Mouse (Mus musculus): ENCODE results near the gene Pkdrej.

The Pkdrej gene

DNA sequence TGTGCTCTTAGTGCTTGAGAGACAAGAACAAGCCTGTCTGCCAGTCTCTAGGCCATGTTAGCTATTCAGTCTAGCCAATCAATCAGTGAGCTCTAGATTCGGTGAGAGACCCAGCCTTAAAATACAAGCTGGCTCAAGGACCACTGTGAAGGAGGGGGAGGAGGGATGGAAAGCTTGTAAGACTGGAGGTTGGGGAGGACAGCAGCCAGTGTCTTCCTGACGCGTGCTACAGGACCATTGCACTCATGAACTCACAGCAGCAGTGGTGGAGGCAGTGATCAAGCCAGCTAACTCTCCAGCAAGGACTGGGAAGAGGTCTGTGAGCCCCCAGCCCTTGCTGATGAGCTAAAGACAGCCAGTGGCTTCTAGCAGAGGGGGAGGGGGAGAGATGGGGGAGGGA, 56.5 kb downstream of the Pkdrej start:
- no peak for DNase-seq
